Mouse (Mus musculus): Measurements from ENCODE around the gene Pmvk. TPM values are rescaled to one million over a fixed set of nuclear protein-coding genes. Genes with fewer than 3 reads are reported as not detected.
"Not testable (repeated sequence)": the region's sequence is repeated elsewhere in the genome, so short reads cannot be mapped to it uniquely, and the experiment has no call there.

Gene Pmvk
- total RNA-seq, 2 experiments from 2014 or later, result 35.3 to 38.7 TPM

DNA sequence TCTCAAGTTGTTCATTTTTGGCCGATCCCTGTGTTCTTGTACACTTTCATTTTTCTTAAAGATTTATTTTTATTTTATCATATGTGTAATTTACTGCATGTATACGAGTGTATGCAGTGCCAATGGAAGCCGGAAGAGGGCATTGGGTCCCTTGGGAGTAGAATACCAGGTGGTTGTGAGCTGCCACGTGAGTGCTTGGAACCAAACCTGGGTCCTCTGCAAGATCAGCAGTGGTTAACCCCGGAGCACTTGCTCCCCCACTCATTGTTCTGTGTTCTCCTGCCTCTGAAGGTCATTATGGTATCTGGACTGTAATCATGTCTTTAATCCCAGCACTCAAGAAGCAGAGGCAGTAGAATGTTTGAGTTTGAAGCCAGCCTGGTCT is 29.2 kb upstream of the Pmvk start:
- no peak for DNase-seq (ENCODE audit: low spot score in 2 of 2)

DNA sequence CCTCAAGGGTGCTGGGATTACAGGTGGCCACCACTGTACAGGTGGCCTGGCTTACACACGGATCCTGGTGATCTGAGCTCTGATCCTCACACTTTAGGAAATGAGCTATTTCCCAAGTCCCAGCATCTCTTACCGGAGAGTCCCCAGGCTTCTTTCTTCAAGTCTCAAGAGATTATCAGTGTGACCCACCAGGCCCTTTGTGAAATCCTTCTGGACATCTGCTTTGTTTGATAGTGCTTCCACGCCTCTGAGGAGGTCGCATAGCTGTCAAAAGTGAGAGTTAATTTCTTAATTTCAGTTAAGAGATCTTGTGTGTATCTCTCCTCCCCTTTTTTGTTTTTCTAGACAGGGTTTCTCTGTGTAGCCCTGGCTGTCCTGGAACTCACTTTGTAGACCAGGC is 28.5 kb upstream of the Pmvk start:
- no peak for DNase-seq (ENCODE audit: low spot score in 2 of 2)

DNA sequence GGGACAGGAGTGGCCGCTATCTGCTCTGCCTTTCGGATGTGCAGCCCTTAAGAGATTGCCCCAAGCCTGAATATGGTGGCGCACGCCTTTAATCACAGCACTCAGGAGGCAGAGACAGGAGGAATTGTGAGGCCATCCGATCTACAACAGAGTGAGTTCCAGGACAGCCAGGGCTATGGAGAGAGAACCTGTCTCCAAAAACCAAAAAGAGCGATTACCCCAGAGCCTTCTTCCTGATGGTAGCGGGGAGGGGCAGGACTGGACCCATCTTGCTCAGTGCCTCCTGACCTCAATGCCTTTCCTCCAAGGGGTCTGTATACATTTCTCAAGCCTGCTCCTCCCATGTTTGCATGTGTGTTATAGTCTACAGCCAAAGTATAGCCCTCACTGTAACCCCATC is 25.3 kb upstream of the Pmvk start:
- DNase-seq (ENCODE audit: low spot score in 2 of 2), result not testable (repeated sequence)

- peak; percentile 93 to 97 for DNase-seq (ENCODE audit: low spot score in 2 of 2)
Measured at GRCm38 (mm10) chr3:89430171-89431159, 23.9 kb upstream of the Pmvk start, which contains the start of gene Pygo2. Pygo2 (plus strand) TSS chr3:89430214.

DNA sequence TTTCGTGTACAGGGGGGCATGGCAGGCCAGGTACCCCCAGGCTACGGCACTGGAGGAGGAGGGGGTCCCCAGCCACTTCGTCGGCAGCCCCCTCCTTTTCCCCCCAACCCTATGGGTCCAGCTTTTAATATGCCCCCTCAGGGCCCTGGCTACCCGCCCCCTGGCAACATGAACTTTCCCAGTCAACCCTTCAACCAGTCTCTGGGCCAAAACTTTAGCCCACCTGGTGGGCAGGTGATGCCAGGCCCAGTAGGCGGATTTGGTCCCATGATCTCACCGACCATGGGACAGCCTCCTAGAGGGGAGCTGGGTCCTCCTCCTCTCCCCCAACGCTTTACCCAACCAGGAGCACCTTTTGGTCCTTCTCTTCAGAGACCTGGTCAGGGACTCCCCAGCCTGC is 21.7 kb upstream of the Pmvk start:
- DNase-seq (ENCODE audit: low spot score in 2 of 2), result no peak

DNA sequence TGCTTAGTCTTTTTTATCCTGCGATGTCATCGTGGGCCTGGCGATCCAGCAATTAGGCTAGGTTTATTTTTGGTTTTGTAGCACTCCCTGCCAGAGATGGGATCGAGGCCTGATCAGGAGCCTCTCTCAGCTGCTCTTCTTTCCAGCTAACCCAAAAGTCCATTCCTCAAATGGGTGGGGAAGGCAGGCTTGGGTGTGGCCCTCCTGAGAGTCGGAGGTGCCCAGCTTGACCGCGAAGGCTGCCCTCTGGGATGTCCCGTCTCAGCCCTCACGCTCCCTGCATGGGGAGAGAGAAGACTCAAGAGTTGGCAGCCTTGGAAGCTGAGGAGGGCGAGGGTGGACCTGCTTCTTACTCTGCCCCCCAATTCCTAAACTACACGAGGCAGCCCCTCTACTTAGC is 19.8 kb upstream of the Pmvk start:
- DNase-seq (ENCODE audit: low spot score in 2 of 2), result no peak

GRCm38 (mm10) chr3:89435041-89435440 is 19.3 kb upstream of the Pmvk start:
- peak in 1 of 2 experiments; percentile 62 for DNase-seq (ENCODE audit: low spot score in 2 of 2)

DNA sequence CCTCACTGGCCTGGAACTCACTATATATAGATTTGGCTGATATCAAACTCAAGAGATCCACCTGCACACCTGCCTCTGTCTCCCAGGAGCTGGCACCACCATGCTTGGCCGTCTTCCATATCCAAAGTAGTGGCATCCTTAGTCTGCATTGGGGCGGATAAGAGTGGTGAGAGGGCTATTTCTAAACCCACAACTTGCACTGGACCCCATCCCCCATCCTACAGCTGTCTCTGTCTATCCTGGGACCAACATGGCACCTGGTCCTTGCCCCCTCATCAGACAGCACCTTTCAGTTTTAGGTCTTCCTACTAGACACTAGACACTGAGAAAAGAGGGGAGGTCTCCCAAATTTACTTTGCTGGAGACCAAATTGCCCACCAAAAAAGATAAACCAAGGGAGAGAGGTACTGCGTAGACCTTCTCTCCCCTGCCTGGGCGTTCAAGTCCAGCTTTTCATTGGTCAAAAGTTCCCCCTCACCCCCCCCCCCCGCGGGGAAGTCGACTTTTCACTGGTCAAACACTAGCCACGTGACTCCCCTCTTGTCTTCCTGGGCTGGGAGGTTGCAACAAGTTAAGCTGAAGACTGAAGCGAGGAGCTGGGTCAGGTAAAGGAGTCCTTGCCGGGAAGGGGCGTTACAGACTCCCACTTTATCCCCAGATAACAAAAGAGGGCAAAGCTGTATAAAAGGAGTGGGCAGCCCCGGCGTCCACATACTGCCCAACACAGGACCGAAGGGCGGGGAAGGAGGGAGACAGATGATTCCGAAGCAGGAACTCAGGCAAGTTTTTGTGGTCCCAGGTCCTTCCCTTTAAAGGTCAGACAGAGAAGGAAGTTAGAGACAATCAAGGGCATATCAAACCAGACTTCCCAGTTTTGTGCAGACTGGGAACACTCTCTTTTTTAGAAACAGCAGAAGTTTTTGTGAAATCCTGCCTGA is 17.9 kb upstream of the Pmvk start, which contains the start of gene Pbxip1:
Gene Pbxip1, plus strand, starts transcription at position 531 of the 938 bp plus-strand sequence.
- peak in 1 of 2 experiments; percentile 23 for DNase-seq (ENCODE audit: low spot score in 2 of 2)

DNA sequence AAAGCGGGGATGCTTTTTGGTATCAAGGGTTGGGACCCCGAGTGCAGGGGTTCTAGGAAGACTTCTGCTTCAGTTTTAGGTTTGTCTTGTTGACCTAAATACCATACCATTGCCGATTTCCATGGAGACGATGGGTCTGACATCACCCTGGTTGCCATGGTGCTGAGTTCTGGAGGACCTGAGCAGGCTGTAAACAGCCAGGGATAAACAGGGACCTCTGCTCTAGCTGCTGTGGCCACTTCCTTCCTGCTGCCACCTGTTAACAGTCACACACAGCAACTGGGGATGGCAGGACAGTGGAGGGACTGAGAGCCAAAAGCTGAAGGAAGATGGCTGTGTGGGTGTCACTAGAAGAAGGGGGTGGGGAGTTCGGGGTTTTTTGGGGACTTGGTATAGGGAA is 17.1 kb upstream of the Pmvk start:
- peak in 1 of 2 experiments; percentile 61 for DNase-seq (ENCODE audit: low spot score in 2 of 2)

DNA sequence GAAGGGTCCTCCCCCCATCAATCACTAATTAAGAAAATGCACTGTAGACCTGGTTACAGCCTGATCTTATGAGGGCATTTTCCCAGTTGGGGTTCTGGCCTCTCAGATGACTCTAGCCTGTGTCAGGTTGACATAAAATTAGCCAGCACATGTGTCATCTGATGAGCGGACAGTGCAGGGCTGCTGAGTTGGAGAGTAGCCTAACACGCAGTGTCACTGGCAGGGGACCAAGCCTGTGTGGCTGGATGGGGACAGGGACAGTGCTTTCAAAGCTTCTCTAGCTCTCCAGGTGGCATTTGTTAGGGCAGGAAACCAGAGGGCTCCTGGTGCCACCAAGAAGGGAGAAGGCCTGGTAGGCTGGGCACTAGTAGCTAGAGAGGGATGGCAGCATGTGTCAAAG is 13.7 kb upstream of the Pmvk start:
- no peak for DNase-seq (ENCODE audit: low spot score in 2 of 2)

GRCm38 (mm10) chr3:89448720-89449537 is 5.4 kb upstream of the Pmvk start:
- DNase-seq (ENCODE audit: low spot score in 2 of 2), result no peak

GRCm38 (mm10) chr3:89449541-89449940 is 4.8 kb upstream of the Pmvk start:
- DNase-seq (ENCODE audit: low spot score in 2 of 2), result peak; percentile 50 to 58

DNA sequence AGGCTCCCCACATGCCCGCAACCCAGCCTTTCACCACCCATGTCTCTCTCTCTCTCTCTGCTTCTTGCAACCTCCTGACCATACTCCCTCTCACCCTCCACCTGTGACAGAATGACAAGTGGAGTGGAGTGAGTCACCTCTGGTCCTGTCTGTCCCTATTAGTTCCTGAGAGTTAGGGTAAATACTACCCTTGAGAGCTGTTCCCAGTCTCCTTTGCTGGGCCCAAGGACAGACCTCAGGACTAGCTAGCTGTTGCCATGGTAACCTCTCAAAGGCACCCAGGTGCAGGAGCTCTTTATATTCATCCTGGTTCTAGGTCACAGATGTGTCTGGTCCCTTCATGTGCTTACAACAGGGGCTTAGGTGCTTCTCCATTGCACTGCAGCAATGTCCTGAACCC is 2.4 kb upstream of the Pmvk start:
- no peak for DNase-seq (ENCODE audit: low spot score in 2 of 2)

GRCm38 (mm10) chr3:89455786-89456285 is 1.5 kb downstream of the Pmvk start:
- DNase-seq (ENCODE audit: low spot score in 2 of 2), result no peak

DNA sequence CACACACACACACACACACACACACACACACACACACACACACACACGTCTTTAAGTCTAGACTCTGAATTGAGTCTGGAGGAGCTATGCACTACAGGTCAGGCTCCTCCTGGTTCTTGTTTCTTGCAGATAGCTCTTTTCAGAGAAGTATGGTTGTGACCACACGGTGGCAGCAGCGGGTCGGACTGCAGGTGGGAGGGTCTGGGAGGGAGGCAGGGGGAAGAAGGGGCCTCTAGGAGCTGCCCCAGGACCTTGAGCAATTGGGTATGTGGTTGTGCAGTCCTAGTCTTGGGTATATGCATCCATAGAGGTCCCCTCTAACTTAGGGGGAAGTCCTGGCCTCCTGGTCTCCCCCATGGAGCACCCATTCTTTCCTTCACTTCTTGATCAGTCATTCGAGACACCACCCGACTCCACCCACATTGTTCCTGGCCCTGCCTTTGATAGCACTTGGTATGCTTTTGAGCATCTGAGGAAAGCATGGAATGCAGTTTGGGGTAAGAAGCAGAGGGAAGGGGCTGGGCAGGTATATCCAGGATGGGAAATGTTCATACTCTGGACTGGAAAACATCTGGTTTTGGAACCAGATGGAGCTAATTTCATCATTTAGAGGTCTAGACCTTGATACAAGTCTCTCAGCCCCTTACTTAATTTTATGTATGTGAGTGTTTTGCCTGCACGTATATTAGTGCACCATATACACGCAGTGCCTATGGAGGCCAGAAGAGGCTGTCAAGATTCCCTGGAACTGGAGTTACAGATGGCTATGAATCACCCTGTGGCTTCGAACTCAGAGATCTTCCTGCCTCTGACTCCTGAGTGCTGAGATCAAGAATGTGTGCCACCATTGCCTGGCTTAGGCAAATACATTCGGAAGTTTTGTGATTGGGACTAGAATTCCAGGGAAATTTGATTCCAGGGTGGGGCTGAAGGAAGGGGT is 2.7 kb downstream of the Pmvk start:
- DNase-seq (ENCODE audit: low spot score in 2 of 2), result peak in 1 of 2 experiments; percentile 49

DNA sequence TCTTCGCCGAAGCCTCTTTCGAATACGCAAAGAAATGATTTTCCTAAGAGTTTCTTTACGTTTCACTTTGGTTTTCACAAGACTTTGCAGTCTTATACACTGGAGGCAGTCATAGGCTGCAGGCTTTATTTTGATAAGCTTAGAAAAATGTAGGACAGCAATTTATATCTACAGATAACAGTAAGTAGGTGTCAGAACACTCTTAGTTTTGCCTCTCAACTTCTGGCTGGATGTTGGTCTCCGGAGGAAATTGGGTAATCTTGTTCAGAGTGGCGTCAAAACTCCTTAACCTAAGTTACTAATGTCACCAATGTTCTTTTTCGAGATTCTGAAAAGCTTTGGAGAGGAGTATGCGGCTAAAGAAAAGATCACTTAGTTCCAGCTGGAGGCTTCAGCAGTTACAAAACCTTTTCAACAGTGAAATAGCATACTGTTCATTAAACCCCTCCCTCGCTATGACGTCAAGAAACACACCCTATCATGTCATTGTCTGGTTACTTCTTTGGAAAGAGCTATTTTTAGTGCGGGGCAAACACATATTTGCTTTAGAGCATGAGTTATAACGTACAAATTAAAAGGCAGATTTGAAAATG is 4.1 kb downstream of the Pmvk start:
- DNase-seq (ENCODE audit: low spot score in 2 of 2), result no peak

- DNase-seq (ENCODE audit: low spot score in 2 of 2), result peak; percentile 85 to 93
Measured at GRCm38 (mm10) chr3:89458965-89459807, 4.8 kb downstream of the Pmvk start.

GRCm38 (mm10) chr3:89468268-89468667 is 13.9 kb downstream of the Pmvk start:
- DNase-seq (ENCODE audit: low spot score in 2 of 2), result no peak

Data from layer of hippocampus, postnatal 14 days (tissue).